Mouse (Mus musculus) brain, embryonic 14.5 days (tissue): ENCODE results near the gene Rbm26.

Experiments
- CTCF ChIP-seq: fragments of 200-500 bp; IDR thresholded peaks from 2 replicates; pipeline ENCODE4 v1.5.1; 2012; ENCODE audit warnings: inconsistent platforms, mild to moderate bottlenecking, moderate library complexity, borderline replicate concordance; ENCODE audit not compliant: insufficient read depth, insufficient read length; ENCODE audit errors: extremely low read depth
- POLR2A ChIP-seq: fragments of 200-500 bp; IDR thresholded peaks from 2 replicates; pipeline ENCODE4 v1.6.1; 2012; ENCODE audit warnings: mild to moderate bottlenecking, inconsistent platforms, borderline replicate concordance; ENCODE audit not compliant: poor library complexity, insufficient read depth, insufficient read length, severe bottlenecking; ENCODE audit errors: extremely low read depth

- no peak for TF ChIP-seq POLR2A
- TF ChIP-seq CTCF = no peak
Measured at GRCm38 (mm10) chr14:105064243-105064642, 112.9 kb downstream of the Rbm26 start.
